Mouse (Mus musculus): ENCODE data around the gene Mov10.
"Not testable (repeated sequence)": the region's sequence is repeated elsewhere in the genome, so short reads cannot be mapped to it uniquely, and the experiment has no call there.

Gene Mov10

GRCm38 (mm10) chr3:104817991-104818748, at the start of gene Mov10:
Gene Mov10 (minus strand): TSS chr3:104818563.
- peak; percentile 85 to 95 for DNase-seq

- DNase-seq: not testable (repeated sequence)
Observed at GRCm38 (mm10) chr3:104866674-104867073, 48.3 kb upstream of the Mov10 start.

- no peak for DNase-seq
Observed at GRCm38 (mm10) chr3:104865341-104865788, 47.0 kb upstream of the Mov10 start.

- peak; percentile 93 to 96 for DNase-seq
Observed at GRCm38 (mm10) chr3:104864651-104865340, 46.4 kb upstream of the Mov10 start.

- peak; percentile 91 to 97 for DNase-seq
Observed at GRCm38 (mm10) chr3:104863786-104864650, 45.7 kb upstream of the Mov10 start, which contains the start of the genes St7l and Capza1. Gene St7l (plus strand): TSS chr3:104864005. Gene Capza1 (minus strand): TSS chr3:104864505.

GRCm38 (mm10) chr3:104858560-104858959, 40.2 kb upstream of the Mov10 start:
- no peak for DNase-seq

- no peak for DNase-seq
Observed at GRCm38 (mm10) chr3:104856106-104856505, 37.7 kb upstream of the Mov10 start.

GRCm38 (mm10) chr3:104854866-104855265, 36.5 kb upstream of the Mov10 start:
- no peak for DNase-seq

- DNase-seq: no peak
Observed at GRCm38 (mm10) chr3:104854465-104854864, 36.1 kb upstream of the Mov10 start.

- DNase-seq: peak in 1 of 2 experiments; percentile 66
Observed at GRCm38 (mm10) chr3:104846601-104847000, 28.2 kb upstream of the Mov10 start.

GRCm38 (mm10) chr3:104841049-104841448, 22.7 kb upstream of the Mov10 start:
- no peak for DNase-seq

GRCm38 (mm10) chr3:104835797-104836196, 17.4 kb upstream of the Mov10 start:
- no peak for DNase-seq

GRCm38 (mm10) chr3:104822413-104822812, 4.0 kb upstream of the Mov10 start:
- no peak for DNase-seq

GRCm38 (mm10) chr3:104820426-104820825, 2.1 kb upstream of the Mov10 start:
- DNase-seq: no peak

GRCm38 (mm10) chr3:104818749-104819134, 379 bp upstream of the Mov10 start:
- no peak for DNase-seq

GRCm38 (mm10) chr3:104817481-104817990, 827 bp downstream of the Mov10 start:
- DNase-seq: peak; percentile 56 to 81

GRCm38 (mm10) chr3:104816130-104816529, 2.2 kb downstream of the Mov10 start:
- DNase-seq: no peak

GRCm38 (mm10) chr3:104815346-104815745, 3.0 kb downstream of the Mov10 start:
- DNase-seq: no peak

GRCm38 (mm10) chr3:104814746-104815145, 3.6 kb downstream of the Mov10 start:
- no peak for DNase-seq

- not testable (repeated sequence) for DNase-seq
Observed at GRCm38 (mm10) chr3:104813227-104813626, 5.1 kb downstream of the Mov10 start.

GRCm38 (mm10) chr3:104812254-104812653, 6.1 kb downstream of the Mov10 start:
- no peak for DNase-seq

- DNase-seq: no peak
Observed at GRCm38 (mm10) chr3:104811752-104812151, 6.6 kb downstream of the Mov10 start.

GRCm38 (mm10) chr3:104805539-104805938, 12.8 kb downstream of the Mov10 start:
- peak in 1 of 2 experiments; percentile 18 for DNase-seq

Data from kidney, postnatal 25 days (tissue).